Mouse (Mus musculus) heart, postnatal 0 days (tissue): ENCODE results near the gene Hyal3. TPM values are rescaled to one million over a fixed set of nuclear protein-coding genes. Genes with fewer than 3 reads are reported as not detected.

Source experiments
- ATAC-seq: fragments of 200-750 bp; cut with Nextera tagmentation; 2 replicates; pipeline ENCODE4 v1.8.0; 2017; ENCODE audit warnings: low read depth, moderate number of reproducible peaks, moderate library complexity; ENCODE audit not compliant: insufficient read depth
- DNase-seq: peaks from one replicate; pipeline ENCODE4 v3.0.0-alpha.2; 2016; ENCODE audit warnings: low spot score
- H3K27ac ChIP-seq: fragments of 300-500 bp; sonication (generic); 2 replicates; pipeline ENCODE4 v1.5.1; 2014; ENCODE audit warnings: low read depth, mild to moderate bottlenecking
- H3K27me3 ChIP-seq: fragments of 300-500 bp; sonication (generic); 2 replicates; pipeline ENCODE4 v1.6.1; 2014; ENCODE audit warnings: low read length, mixed read lengths; ENCODE audit not compliant: control insufficient read depth, insufficient read depth
- H3K36me3 ChIP-seq: fragments of 300-500 bp; sonication (generic); replicated peaks from 2 replicates; pipeline ENCODE4 v1.6.1; 2014; ENCODE audit warnings: low read length, mixed read lengths; ENCODE audit not compliant: control insufficient read depth, insufficient read depth
- H3K4me1 ChIP-seq: fragments of 300-500 bp; sonication (generic); 2 replicates; pipeline ENCODE4 v1.6.1; 2014; ENCODE audit warnings: antibody characterized with exemption; ENCODE audit not compliant: control insufficient read depth, insufficient read depth
- H3K4me2 ChIP-seq: fragments of 300-500 bp; sonication (generic); 2 replicates; pipeline ENCODE4 v1.6.1; 2014; ENCODE audit warnings: low read depth, mild to moderate bottlenecking, low read length, moderate library complexity
- H3K4me3 ChIP-seq: fragments of 300-500 bp; sonication (generic); 2 replicates; pipeline ENCODE4 v1.5.1; 2014; ENCODE audit warnings: low read depth, low read length
- H3K9ac ChIP-seq: fragments of 300-500 bp; sonication (generic); replicated peaks from 2 replicates; pipeline ENCODE4 v1.6.1; 2014; ENCODE audit warnings: low read depth, low read length, mixed read lengths
- H3K9me3 ChIP-seq: fragments of 300-500 bp; sonication (generic); replicated peaks from 2 replicates; pipeline ENCODE4 v1.6.1; 2016; ENCODE audit warnings: low read length; ENCODE audit not compliant: control insufficient read depth
- CTCF ChIP-seq: IDR thresholded peaks from 2 replicates; pipeline ENCODE4 v1.5.1; 2016; ENCODE audit warnings: antibody characterized with exemption, control low read depth, low read depth
- EP300 ChIP-seq: IDR thresholded peaks from 2 replicates; pipeline ENCODE4 v1.6.1; 2016; ENCODE audit warnings: antibody characterized with exemption, low read depth
- WGBS: fragments of 180-500 bp; shearing (Covaris S2); extraction: QIAGEN DNeasy Blood & Tissue Kit; methylation state at CpG from one replicate; pipeline ENCODE4 v1.1.7; 2014; 5-methylcytosine and 5-hydroxymethylcytosine counted together
- polyA plus RNA-seq: library from polyadenylated mRNA; unstranded; fragments of >200 nt; fragmentation: Nextera tagmentation; extraction: Ambion mirVana; gene quantifications from 2 replicates; pipeline ENCODE4 v1.2.1, GENCODE M21; 2015
- total RNA-seq: library from RNA; depleted of rRNA; stranded (reverse); fragments of >200 nt; gene quantifications from 2 replicates; pipeline ENCODE4 v1.2.3, GENCODE M21; 2014; ENCODE audit warnings: low replicate concordance

Hyal3 gene
- total and polyA plus RNA-seq, 2 experiments from 2014 or later, result 0.44 to 0.65 TPM

GRCm38 (mm10) chr9:107631861-107632260 lies 51.2 kb downstream of the Hyal3 start:
- WGBS, result 85% methylated on average over 8 of the region's 8 CpGs
- peak overlapping the region; percentile 89; the same call in 1 of the 2 replicates for H3K9ac ChIP-seq
- peak overlapping the region; percentile 80 for H3K4me2 ChIP-seq
- H3K4me3 ChIP-seq, result peak overlapping the region; percentile 85; the same call in 1 of the 2 replicates
- 0 out of 2 replicates have a peak, but pooled peaks cover 6% of the 10 kb centered on the region for H3K36me3 ChIP-seq
- peaks cover 51% of the 10 kb centered on the region for H3K4me1 ChIP-seq
- ATAC-seq (no peak), DNase-seq (no peak)
- no peaks in the 10 kb centered on the region for H3K27me3 ChIP-seq
- peak overlapping the region; percentile 94 for H3K27ac ChIP-seq
- no peaks in the 10 kb centered on the region for H3K9me3 ChIP-seq
- no peak for TF ChIP-seq CTCF
- TF ChIP-seq EP300, result no peak

GRCm38 (mm10) chr9:107632478-107632877 lies 51.9 kb downstream of the Hyal3 start:
- Histone ChIP-seq H3K4me2 (peak overlapping the region; percentile 80), H3K36me3 (0 out of 2 replicates have a peak, but pooled peaks cover 6% of the 10 kb centered on the region), H3K9me3 (no peaks in the 10 kb centered on the region), H3K4me3 (peak overlapping the region; percentile 85), H3K4me1 (peaks cover 45% of the 10 kb centered on the region), H3K9ac (peak overlapping the region; percentile 89), H3K27me3 (no peaks in the 10 kb centered on the region), H3K27ac (peak overlapping the region; percentile 94)
- peak; percentile 65 for DNase-seq
- no peak for ATAC-seq
- 8% methylated on average over 6 of the region's 6 CpGs for WGBS
- no peak for TF ChIP-seq EP300
- no peak for TF ChIP-seq CTCF

GRCm38 (mm10) chr9:107633091-107633660 lies 52.6 kb downstream of the Hyal3 start:
- Histone ChIP-seq H3K9me3 (no peaks in the 10 kb centered on the region), H3K27me3 (no peaks in the 10 kb centered on the region), H3K27ac (peak overlapping the region; percentile 94), H3K36me3 (0 out of 2 replicates have a peak, but pooled peaks cover 6% of the 10 kb centered on the region), H3K4me3 (peak overlapping the region; percentile 85), H3K9ac (peak overlapping the region; percentile 89), H3K4me1 (peaks cover 38% of the 10 kb centered on the region), H3K4me2 (peak overlapping the region; percentile 80)
- ATAC-seq, result peak; percentile 45
- 2% methylated on average over 33 of the region's 33 CpGs for WGBS
- peak; percentile 88 for DNase-seq
- TF ChIP-seq CTCF (no peak), EP300 (no peak; the same call in 1 of the 2 replicates)

GRCm38 (mm10) chr9:107633661-107634405 lies 53.2 kb downstream of the Hyal3 start:
- Histone ChIP-seq H3K9ac (peak overlapping the region; percentile 89), H3K27me3 (no peaks in the 10 kb centered on the region), H3K4me1 (peaks cover 33% of the 10 kb centered on the region), H3K36me3 (0 out of 2 replicates have a peak, but pooled peaks cover 6% of the 10 kb centered on the region), H3K4me2 (peak overlapping the region; percentile 80), H3K27ac (peak overlapping the region; percentile 94), H3K4me3 (peak overlapping the region; percentile 85), H3K9me3 (no peaks in the 10 kb centered on the region)
- WGBS, result under 1% methylated on average over 15 of the region's 15 CpGs
- no peak for DNase-seq
- ATAC-seq, result peak; percentile 5; the same call in 1 of the 2 replicates
- TF ChIP-seq CTCF, result no peak
- TF ChIP-seq EP300, result no peak

DNA sequence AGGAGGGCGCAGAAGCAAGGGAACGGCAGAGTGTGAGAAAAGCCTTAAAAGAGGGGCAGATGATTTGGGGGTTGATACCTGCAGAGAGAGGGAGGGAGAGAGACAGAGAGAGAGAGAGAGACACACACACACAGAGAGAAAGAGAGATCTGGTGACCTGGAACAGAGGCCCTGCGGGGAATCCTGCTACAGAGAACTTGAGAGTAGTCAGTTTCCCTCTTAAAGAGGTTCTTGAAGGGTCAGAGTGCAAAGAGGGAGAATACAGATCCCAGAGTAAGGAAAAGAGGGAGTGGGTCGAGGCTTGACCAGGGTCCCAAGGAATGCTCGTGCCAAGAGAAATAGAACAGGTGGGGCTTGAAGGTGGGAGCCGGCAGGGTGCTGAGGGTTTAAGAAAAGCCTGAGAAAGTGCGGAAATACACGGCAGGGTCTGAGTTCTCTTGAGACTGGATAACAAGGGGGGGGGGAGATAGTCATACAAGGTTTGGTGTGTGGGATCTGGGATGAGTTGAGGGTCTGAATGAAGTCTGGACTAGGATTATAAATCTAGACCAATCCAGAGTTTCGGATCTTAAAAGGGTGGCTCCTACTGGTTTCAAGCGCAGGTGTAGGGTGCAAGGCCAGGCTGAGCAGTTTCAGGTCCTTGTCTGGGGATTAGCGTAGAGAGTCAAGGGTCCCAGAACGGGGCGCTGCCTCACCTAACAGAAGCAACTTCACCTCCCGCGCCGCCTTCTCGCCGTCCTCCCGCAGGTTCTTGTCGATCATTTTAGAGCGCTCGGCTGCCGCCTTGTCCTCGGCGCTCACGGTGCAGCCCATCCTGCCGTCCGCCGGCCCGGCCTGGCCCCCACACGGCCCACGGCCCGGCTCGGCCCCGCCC lies 54.0 kb downstream of the Hyal3 start:
- no peak for ATAC-seq
- Histone ChIP-seq H3K9ac (peak overlapping the region; percentile 89), H3K4me3 (peak overlapping the region; percentile 85), H3K36me3 (0 out of 2 replicates have a peak, but pooled peaks cover 6% of the 10 kb centered on the region), H3K4me2 (peak overlapping the region; percentile 80), H3K27ac (peak overlapping the region; percentile 94), H3K4me1 (peaks cover 27% of the 10 kb centered on the region), H3K27me3 (no peaks in the 10 kb centered on the region), H3K9me3 (no peaks in the 10 kb centered on the region)
- under 1% methylated on average over 35 of the region's 35 CpGs for WGBS
- no peak for TF ChIP-seq EP300
- TF ChIP-seq CTCF, result no peak
- DNase-seq, result no peak
